Mouse (Mus musculus): ENCODE data around the gene Exoc3l2. TPM values are rescaled to one million over a fixed set of nuclear protein-coding genes. Genes with fewer than 3 reads are reported as not detected.
A peak's percentile ranks its signal among the peaks of the same experiment; 100 is the strongest.

Gene Exoc3l2
- polyA plus RNA-seq, 1 experiment from 2014 or later, result 1.1 TPM

- ATAC-seq (no peak), DNase-seq (no peak)
- peak; percentile 46 for TF ChIP-seq CTCF (IDR thresholded peaks at IDR 0.05; ENCODE audit: low read depth)
- TF ChIP-seq EP300 (IDR thresholded peaks at IDR 0.05; ENCODE audit: low read depth), result no peak
- Histone ChIP-seq H3K4me1 (ENCODE audit: insufficient read depth) (no peaks in the 10 kb centered on the region), H3K4me3 (ENCODE audit: low read depth, low read length) (no peak overlapping the region), H3K27ac (ENCODE audit: low read depth) (no peak overlapping the region), H3K9me3 (ENCODE audit: low read length) (no peaks in the 10 kb centered on the region), H3K4me2 (ENCODE audit: low read depth, low read length) (no peak overlapping the region), H3K9ac (replicated peaks) (no peak overlapping the region), H3K36me3 (replicated peaks; ENCODE audit: insufficient read depth, low read length) (peaks cover 78% of the 10 kb centered on the region), H3K27me3 (ENCODE audit: insufficient read depth, low read length) (no peaks in the 10 kb centered on the region)
- 84% methylated on average over 2 of the region's 2 CpGs for WGBS (ENCODE audit: insufficient replicate concordance)
Measured at GRCm38 (mm10) chr7:19432475-19432874, 30.7 kb upstream of the Exoc3l2 start.

- no peak overlapping the region for H3K9ac ChIP-seq (replicated peaks)
- no peak overlapping the region for H3K4me3 ChIP-seq (ENCODE audit: low read depth, low read length)
- H3K4me1 ChIP-seq (ENCODE audit: insufficient read depth), result no peaks in the 10 kb centered on the region
- WGBS (ENCODE audit: insufficient replicate concordance), result 85% methylated on average over 2 of the region's 2 CpGs
- DNase-seq (no peak), ATAC-seq (no peak)
- no peak overlapping the region for H3K27ac ChIP-seq (ENCODE audit: low read depth)
- TF ChIP-seq EP300 (IDR thresholded peaks at IDR 0.05; ENCODE audit: low read depth), result no peak
- H3K9me3 ChIP-seq (ENCODE audit: low read length), result no peaks in the 10 kb centered on the region
- peaks cover 52% of the 10 kb centered on the region for H3K36me3 ChIP-seq (replicated peaks; ENCODE audit: insufficient read depth, low read length)
- H3K4me2 ChIP-seq (ENCODE audit: low read depth, low read length), result no peak overlapping the region
- no peaks in the 10 kb centered on the region for H3K27me3 ChIP-seq (ENCODE audit: insufficient read depth, low read length)
Measured at GRCm38 (mm10) chr7:19436276-19436675, 26.9 kb upstream of the Exoc3l2 start.

- no peaks in the 10 kb centered on the region for H3K27me3 ChIP-seq (ENCODE audit: insufficient read depth, low read length)
- H3K36me3 ChIP-seq (replicated peaks; ENCODE audit: insufficient read depth, low read length), result peaks cover 52% of the 10 kb centered on the region
- no peak overlapping the region for H3K4me3 ChIP-seq (ENCODE audit: low read depth, low read length)
- DNase-seq (no peak), ATAC-seq (no peak)
- no peaks in the 10 kb centered on the region for H3K9me3 ChIP-seq (ENCODE audit: low read length)
- H3K9ac ChIP-seq (replicated peaks), result no peak overlapping the region
- H3K4me2 ChIP-seq (ENCODE audit: low read depth, low read length), result no peak overlapping the region
- WGBS (ENCODE audit: insufficient replicate concordance), result 84% methylated on average over 9 of the region's 9 CpGs
- no peaks in the 10 kb centered on the region for H3K4me1 ChIP-seq (ENCODE audit: insufficient read depth)
- TF ChIP-seq CTCF (IDR thresholded peaks at IDR 0.05; ENCODE audit: low read depth) (no peak), EP300 (IDR thresholded peaks at IDR 0.05; ENCODE audit: low read depth) (no peak)
- no peak overlapping the region for H3K27ac ChIP-seq (ENCODE audit: low read depth)
Measured at GRCm38 (mm10) chr7:19437048-19437447, 26.1 kb upstream of the Exoc3l2 start.

GRCm38 (mm10) chr7:19441448-19442091 is 21.6 kb upstream of the Exoc3l2 start:
- TF ChIP-seq CTCF (IDR thresholded peaks at IDR 0.05; ENCODE audit: low read depth) (no peak), EP300 (IDR thresholded peaks at IDR 0.05; ENCODE audit: low read depth) (no peak)
- H3K4me1 ChIP-seq (ENCODE audit: insufficient read depth), result no peaks in the 10 kb centered on the region
- 0 out of 2 replicates have a peak overlapping the region, but pooled peaks have one; percentile 16 for H3K27ac ChIP-seq (ENCODE audit: low read depth)
- 57% methylated on average over 9 of the region's 9 CpGs for WGBS (ENCODE audit: insufficient replicate concordance)
- no peak overlapping the region for H3K4me3 ChIP-seq (ENCODE audit: low read depth, low read length)
- H3K4me2 ChIP-seq (ENCODE audit: low read depth, low read length), result no peak overlapping the region
- H3K27me3 ChIP-seq (ENCODE audit: insufficient read depth, low read length), result no peaks in the 10 kb centered on the region
- peak; percentile 40; the same call in 1 of the 2 replicates for ATAC-seq
- no peaks in the 10 kb centered on the region for H3K9me3 ChIP-seq (ENCODE audit: low read length)
- no peak for DNase-seq
- no peak overlapping the region for H3K9ac ChIP-seq (replicated peaks)
- peaks cover 32% of the 10 kb centered on the region for H3K36me3 ChIP-seq (replicated peaks; ENCODE audit: insufficient read depth, low read length)

GRCm38 (mm10) chr7:19443344-19443743 is 19.8 kb upstream of the Exoc3l2 start:
- TF ChIP-seq EP300 (IDR thresholded peaks at IDR 0.05; ENCODE audit: low read depth) (no peak), CTCF (IDR thresholded peaks at IDR 0.05; ENCODE audit: low read depth) (peak; percentile 93)
- ATAC-seq, result peak; percentile 41; the same call in 1 of the 2 replicates
- Histone ChIP-seq H3K9ac (replicated peaks) (no peak overlapping the region), H3K27me3 (ENCODE audit: insufficient read depth, low read length) (no peaks in the 10 kb centered on the region), H3K27ac (ENCODE audit: low read depth) (no peak overlapping the region), H3K4me2 (ENCODE audit: low read depth, low read length) (no peak overlapping the region), H3K4me3 (ENCODE audit: low read depth, low read length) (no peak overlapping the region), H3K4me1 (ENCODE audit: insufficient read depth) (no peaks in the 10 kb centered on the region), H3K9me3 (ENCODE audit: low read length) (no peaks in the 10 kb centered on the region), H3K36me3 (replicated peaks; ENCODE audit: insufficient read depth, low read length) (peaks cover 35% of the 10 kb centered on the region)
- peak; percentile 84 for DNase-seq
- WGBS (ENCODE audit: insufficient replicate concordance), result 40% methylated on average over 3 of the region's 3 CpGs

DNA sequence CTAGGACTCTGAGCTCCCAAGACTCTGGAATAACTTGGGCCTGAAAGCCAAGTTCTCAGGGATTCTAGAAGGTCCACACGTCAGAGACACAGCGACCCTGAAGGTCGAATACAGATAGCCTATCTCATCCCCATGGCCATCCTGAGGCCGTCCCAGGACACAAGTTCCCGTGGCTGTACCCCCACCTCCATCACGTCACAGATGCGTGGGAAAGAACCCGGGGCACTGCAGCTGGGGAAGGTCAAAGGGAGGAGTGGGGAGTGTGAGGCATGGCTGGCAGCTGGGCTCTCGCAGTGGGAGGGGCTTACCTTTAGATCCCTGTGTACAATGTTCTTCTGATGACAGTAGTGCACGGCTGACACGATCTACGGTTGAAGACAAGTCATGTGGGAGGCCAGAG is 18.3 kb upstream of the Exoc3l2 start:
- no peak overlapping the region for H3K4me3 ChIP-seq (ENCODE audit: low read depth, low read length)
- H3K36me3 ChIP-seq (replicated peaks; ENCODE audit: insufficient read depth, low read length), result peaks cover 42% of the 10 kb centered on the region
- H3K27ac ChIP-seq (ENCODE audit: low read depth), result no peak overlapping the region
- no peak overlapping the region for H3K9ac ChIP-seq (replicated peaks)
- TF ChIP-seq CTCF (IDR thresholded peaks at IDR 0.05; ENCODE audit: low read depth), result no peak
- no peak for TF ChIP-seq EP300 (IDR thresholded peaks at IDR 0.05; ENCODE audit: low read depth)
- H3K9me3 ChIP-seq (ENCODE audit: low read length), result no peaks in the 10 kb centered on the region
- DNase-seq (no peak), ATAC-seq (no peak)
- WGBS (ENCODE audit: insufficient replicate concordance), result 83% methylated on average over 12 of the region's 12 CpGs
- H3K4me2 ChIP-seq (ENCODE audit: low read depth, low read length), result no peak overlapping the region
- H3K4me1 ChIP-seq (ENCODE audit: insufficient read depth), result no peaks in the 10 kb centered on the region
- no peaks in the 10 kb centered on the region for H3K27me3 ChIP-seq (ENCODE audit: insufficient read depth, low read length)
